Mouse (Mus musculus) adrenal gland, postnatal 25 days (tissue): ENCODE results near the gene Itih5. TPM values are rescaled to one million over a fixed set of nuclear protein-coding genes. Genes with fewer than 3 reads are reported as not detected.

ENCODE experiments used
- DNase-seq: peaks from one replicate; pipeline ENCODE4 v3.0.0; 2021; ENCODE audit warnings: mixed read lengths
- total RNA-seq: library from RNA; stranded (reverse); gene quantifications from 2 replicates; pipeline ENCODE4 v1.2.3, GENCODE M21; 2021

Itih5 gene
- total RNA-seq, 1 experiment from 2014 or later, result 20.5 TPM

DNA sequence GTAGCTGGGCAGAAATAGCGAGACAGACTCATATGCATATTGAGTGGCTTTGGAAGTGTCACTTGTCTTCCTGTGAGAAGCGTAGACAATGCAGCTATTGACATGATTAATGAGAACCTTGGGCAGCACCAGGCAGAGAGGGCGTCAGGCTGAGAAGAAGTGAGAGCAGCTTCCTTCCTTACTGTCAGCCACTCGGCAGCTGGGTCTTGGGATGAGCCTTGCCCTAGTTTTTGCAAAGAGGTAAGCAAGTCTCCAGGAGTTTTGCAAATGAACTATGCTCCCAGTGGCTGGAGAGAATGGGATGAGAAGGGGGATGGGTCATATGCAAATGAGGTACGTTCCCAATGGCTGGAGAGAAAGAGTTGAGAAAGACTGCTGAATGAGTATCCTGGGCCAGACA is 109.4 kb downstream of the Itih5 start:
- no peak for DNase-seq

DNA sequence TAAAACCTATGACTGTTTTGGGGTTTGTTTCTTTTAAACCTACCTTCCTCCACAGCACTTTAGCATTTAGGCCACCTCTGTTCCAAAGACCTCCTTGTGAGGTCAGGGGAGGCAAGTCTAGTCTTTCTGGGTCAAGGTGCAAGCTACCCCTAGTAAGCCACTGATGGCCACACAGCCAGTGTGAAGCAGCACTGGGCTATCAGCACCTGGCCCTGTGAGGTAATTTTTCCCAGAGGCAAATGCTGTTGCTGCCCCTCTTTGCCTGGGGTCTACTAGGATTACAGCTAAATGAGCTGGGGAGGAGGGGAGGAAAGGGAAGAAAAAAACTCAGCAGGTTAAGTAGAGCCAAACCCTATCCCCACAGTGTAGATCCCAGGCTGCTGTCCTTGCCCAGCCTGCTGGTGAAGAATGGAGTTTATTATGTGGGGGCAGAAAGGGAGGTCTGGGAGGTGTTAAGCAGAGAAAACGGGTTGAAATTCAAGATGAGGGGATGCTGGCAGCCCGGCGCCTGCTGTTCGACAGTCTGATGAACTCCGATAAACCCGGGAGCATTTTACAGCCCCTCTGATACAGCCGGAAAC is 110.6 kb downstream of the Itih5 start:
- no peak for DNase-seq

DNA sequence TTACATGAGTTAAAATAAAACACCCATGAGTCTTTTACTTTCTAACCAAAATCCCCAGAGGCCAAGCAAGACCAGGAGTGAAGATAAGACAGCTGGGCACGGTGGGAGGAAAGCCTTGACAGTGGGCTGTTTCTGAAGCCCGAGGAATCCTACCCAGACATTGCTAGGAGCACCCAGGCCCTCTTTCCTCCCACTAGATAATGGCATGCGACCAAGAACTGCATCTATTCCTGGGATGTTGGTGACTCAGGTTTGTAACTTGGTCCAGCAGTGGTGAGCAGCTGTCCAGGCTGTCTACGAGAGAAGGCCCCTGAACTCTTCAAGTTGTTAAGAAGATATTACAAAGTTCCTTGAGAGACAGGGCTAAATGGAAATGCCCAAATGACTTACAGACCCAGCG is 112.5 kb downstream of the Itih5 start:
- no peak for DNase-seq

DNA sequence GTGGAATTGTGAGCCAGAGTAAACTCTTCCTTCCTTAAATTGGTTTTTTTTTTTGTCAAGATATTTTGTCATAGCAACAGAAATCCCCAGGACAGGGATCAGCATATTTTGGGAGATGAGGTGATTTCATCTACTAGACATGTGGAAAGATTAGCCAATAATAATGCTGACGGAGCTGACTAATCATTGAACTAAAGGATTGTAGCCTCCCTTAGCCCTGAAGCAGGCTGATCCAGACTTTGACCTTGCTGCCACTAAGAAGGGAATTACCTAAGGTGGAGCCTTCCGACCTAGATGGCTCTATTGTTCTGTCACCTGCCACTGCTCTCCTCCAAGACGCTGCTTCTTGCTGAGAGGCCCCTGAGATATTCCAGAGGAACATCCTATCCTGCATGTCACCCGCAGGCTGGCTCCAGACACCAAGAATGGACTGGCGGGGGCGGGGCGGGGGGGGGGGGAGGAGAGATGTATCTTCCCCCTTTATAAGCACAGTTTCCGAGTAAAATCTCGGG is 119.3 kb downstream of the Itih5 start:
- no peak for DNase-seq

DNA sequence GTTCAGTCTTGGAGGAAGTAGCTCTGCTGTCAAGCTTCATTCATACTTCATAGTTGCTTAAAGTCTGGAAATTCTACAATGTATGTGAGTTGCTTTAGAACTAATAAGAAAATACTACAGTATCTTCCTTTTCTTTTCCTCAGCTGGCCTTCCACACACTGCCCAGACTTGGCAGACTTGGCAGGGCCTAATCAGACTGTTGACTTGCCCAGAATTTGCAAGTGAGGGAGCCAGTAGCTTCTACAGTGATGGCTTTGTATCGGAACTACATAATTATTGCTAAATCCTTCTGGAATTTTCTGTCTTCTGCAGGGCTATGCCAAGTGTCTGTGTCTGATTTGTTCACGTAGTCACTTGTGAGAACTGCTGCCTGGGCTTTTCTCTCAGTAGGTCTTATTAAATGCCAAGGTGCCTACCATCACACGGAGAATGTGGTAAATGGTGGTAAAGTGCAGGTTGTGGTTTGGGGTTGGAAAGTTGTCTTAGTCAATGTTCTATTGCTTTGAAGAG is 120.2 kb downstream of the Itih5 start:
- no peak for DNase-seq

DNA sequence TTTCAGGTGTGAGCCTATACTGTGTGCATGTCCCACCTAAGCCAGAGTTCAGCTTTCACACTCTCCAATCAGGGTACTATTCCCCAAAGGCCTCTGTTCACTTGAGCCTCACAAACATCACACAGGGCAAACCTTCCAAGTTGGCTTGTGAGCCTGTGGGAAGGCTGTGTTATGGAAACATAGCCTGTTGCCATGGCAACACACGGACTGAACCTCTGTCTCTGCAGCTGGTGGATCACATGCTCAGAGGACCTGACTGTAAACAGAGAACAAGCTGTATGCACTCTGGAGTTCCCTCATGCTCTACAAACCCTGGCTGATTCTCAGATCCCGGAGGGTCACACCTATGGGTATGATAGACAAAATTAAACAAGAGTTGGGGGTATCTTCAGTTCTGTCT is 122.8 kb downstream of the Itih5 start:
- no peak for DNase-seq

DNA sequence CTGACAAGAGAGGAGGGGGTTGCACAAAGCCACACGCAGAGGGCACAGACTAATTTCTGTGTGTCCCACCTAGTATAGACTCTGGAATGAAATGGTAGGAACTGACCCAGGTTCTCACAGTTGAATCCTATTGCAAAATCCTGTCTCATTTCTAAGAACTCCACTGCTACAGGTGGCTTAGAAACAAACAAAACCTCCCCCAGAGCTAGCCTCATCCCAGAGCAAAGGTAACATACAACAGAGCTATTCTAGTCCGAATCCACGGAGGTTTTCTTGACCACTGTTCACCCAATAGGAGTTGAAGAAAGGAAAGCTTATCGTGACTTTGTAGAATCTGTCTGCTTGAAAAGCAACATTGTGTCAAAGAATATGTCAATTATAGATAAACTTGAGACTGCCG is 130.3 kb downstream of the Itih5 start:
- DNase-seq, result no peak

DNA sequence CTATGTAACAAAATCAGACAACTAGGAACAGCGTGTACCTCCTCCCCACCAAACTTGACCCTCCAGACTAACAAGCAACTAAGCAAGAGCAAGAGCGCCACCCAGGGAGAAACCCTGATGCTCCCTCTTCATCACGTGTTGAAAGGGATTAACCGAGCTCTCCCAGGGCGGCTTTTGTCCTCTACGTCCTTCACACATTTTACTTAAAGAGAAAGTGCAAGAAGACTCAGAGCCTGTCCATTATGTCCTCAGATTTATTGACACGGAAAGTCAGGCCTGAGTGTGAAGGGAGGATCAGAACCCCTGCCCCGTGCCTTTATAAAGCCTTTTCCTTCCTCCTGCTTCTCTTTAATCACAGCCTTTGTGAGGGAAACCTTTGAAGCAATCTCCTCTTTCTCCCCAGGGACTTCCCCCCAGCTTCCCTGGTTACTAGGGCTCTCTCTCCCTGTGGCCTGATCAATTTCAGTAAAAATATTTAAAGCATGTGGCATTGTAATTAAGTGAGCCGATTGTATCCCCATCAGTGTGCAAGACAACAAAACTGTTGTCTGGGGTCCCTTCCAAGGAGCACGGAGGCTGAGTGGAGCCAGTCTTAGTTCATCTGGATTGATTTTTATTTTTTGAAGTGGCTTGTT is 131.4 kb downstream of the Itih5 start:
- DNase-seq, result peak; percentile 53

DNA sequence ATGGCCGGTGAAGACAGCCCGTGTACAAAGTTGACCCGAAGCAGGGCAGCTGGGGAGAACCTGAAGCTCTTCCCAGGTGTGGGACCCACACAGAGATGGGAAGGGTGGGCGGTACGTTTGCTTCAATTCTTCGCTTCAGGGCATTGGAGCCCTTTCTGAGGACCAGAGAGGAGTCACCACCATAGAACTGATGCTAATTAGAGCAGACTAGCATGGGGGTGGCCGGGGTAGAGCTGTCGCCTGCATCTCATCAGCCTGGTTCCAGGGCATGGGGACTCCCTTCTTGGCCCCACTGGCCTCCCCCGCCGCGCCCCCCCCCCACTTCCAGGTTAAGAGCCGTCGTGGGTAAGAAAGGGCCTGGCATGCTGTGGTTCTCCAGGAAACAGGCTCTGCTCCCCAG is 132.6 kb downstream of the Itih5 start:
- no peak for DNase-seq

DNA sequence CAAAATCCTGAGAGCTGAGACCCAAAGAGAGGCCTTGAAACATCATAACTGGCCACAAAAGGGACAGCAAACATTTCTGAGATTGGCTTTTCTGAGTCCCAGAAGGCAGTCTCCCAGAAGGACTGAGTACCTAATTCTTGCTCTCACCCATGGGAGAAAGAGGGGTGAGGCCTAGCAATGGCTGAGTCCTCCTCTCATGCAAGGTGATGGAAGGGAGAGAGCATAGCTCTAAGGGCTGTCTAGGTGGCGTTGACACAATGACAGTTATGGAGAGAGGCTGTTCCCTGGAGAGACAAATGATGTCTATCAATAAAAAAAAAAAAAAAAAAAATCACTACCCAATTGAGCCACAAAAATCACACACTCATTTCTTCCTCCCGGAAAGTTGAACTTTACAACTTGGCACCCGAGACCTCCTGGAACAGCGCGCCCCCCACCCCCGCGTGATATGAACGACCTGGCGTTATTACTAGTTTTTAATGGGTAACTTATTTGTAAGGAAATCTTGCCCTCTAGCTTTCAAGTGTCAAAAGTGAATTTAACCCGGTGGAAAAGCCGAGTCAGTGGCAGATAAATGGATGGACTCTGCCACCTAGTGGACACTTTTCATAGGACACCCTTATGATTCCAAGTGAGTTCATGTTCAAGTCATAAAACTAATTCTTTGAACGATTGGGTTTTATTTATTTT is 134.9 kb downstream of the Itih5 start:
- DNase-seq, result peak; percentile 27

DNA sequence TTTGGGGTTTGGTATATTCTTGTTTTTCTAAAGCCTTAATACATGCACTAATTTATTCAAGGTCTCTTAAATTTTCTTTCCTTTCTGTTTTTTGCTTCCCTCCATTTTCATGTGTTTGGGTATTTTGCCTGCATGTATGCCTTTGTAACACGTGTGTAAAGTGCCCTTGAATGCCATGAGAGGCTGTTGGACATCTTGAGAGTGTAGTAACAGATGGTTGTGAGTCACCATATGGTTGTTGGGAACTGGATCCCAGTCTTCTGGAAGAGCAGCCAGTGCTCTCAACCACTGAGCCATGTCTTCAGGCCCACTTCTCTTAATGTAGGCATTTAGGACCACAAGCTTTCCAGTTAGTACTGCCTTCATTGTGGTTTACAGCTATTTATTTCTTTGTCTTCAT is 135.5 kb downstream of the Itih5 start:
- no peak for DNase-seq

DNA sequence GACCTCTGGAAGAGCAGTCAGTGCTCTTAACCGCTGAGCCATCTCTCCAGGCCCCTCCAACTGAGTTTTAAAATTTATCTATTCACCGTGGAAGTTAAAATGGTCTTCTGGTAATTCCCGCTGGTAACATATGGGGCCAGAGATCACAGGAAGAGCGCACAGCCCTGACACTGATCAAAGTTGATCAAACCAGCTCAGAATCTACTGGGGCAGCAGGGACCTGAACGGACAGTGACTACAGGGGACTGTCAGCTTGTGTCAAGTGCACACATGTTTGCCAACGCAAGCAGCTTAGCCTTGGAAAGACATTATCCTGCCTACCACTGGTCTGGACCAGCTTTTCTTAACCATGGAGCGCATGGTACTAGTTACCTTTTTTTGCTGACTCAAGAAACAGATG is 136.7 kb downstream of the Itih5 start:
- DNase-seq, result no peak

DNA sequence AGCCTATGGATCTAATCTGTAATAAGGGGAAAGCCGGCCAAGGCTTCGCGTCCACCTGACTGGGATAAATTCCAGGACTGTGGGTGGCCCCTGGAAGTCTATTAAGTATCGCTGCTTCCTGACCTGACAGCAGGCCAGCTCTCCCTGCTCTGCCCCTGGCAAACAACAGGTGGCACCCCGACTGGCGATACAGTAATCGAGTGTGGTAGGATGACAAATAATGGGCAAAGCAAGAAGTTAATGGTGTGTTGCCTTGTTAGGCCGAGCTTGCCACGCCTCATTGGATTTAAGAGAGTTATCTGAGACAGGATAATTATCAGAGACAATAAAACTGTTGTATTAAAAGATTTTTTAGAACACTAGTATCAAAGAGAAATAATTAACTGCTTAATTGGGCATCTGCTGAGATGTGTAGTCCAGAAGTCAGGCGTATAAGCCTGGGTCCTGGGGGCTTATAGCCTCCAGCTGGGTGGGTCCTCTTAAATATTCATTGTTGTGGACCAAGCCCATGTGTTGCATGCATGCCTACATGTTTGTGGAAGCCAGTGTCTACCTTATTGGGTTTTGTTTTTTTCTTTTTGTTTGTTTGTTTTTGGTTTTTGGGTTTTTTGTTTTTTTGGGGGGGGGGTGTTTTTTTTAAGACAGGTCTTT is 140.3 kb downstream of the Itih5 start:
- no peak for DNase-seq

DNA sequence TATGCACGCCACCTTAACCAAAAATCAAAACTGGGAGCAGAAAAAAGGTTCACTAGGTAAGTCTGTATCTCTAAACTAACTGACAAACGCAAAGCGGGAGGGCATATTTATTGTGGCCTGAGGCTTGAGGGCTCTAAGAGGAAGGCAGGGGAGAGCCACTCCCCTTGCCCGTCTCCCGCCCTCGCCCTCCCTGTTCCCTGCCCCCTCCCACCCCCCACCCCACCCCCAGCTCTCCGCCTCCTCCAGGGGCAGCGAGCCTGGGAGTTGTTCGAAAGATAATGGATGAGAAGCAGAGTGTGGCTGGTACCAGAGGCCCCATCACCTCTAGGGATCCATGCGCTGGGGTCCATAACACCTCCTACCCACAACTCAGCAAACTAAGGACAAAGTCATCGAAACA is 142.5 kb downstream of the Itih5 start:
- DNase-seq, result no peak

DNA sequence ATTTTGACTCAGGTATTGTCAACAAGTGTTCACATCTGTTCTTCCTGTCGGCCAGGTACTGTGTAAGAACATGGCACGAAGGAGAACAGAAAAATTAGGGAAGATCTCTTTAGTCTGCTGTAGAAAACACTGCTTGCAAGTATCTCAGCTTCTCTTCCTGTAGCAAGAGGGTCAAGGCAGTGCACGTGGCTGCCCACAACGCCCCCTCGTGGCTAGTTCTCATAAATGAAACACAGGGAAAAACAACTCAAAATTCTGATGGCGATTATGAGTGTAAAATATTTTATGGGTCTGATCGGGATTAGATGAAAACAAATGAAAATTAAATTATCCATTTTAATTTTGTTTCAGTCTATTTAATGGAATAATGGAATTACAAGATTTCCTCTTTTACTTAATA is 146.9 kb downstream of the Itih5 start:
- no peak for DNase-seq

DNA sequence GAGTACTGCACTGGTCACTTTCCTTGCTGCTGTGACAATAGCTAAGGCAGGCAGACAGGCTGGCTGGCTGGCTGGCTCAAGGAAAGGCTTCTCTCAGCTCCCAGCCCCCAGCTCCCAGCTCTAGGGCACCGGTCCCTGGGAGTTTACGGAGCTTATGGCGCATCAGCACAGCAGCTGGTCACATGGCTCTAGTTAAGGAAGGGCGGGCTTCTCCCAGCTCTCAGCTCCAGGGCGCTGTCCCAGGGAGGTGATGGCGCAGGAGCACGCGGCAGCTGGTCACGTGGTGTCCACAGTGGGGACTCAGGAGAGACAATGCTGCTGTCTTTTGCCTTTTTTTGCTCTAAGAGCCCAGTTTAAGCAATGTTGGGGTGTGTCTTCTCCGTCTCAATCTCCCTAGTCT is 147.4 kb downstream of the Itih5 start:
- peak; percentile 5 for DNase-seq

DNA sequence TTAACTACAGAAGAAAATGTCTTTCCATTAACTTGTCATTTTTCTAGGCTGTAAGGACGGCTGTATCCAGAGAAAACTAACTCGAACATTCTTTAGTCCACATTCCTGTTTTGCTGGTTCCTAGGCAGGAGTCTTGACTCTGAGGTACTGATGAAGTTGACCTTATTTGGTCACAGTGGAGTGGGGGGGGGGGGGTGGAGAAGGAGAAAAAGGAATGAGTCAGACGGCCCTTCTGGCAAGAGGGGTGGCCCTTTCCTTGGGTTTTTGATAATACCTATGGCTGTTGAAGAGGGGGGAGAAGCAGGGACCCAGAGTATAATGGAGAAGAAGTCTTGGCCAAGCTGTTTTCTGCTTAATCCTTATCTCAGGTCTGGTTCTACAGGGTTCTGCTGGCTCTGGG is 148.0 kb downstream of the Itih5 start:
- DNase-seq, result no peak

DNA sequence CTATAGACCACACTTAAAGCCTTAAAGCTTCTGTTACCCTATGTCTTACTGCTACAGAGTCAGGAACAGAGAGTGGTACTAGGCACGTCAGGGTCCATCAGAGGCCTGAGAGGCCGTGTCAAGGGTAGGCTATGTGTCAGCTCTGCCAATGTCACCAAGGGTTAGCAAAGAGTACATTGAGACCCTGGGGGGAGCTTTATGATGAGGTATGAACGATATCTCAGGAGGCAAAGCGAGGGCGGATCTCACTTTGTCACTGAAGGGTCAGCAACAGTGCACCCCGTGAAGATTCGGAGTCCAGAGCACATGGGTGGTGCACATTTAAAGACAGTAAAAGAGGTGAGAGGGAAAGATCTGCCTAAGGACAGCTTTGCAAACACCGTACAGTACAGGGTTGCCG is 148.6 kb downstream of the Itih5 start:
- DNase-seq, result no peak

DNA sequence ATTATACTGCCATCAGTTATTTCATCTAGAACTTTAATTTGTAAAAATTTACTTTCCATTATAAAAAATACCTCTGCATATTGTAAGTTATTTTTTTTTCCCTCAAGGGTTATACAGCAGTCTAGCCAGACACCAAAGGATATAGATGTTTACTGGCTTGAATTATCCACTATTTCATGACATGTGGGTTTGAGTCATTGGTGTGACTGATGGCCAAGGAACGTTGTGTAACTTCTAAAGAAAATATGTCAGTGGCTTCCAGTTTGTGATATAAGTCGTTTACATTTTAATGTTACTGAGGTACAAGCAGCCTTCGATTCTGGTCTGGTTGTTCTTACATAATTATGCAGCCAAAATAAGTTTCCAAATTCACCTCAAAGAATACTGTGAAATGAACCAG is 151.5 kb downstream of the Itih5 start:
- no peak for DNase-seq
